Mouse (Mus musculus): ENCODE results near the gene Upk3b.
"Not testable (repeated sequence)": the region's sequence is repeated elsewhere in the genome, so short reads cannot be mapped to it uniquely, and the experiment has no call there.

The Upk3b gene

DNA sequence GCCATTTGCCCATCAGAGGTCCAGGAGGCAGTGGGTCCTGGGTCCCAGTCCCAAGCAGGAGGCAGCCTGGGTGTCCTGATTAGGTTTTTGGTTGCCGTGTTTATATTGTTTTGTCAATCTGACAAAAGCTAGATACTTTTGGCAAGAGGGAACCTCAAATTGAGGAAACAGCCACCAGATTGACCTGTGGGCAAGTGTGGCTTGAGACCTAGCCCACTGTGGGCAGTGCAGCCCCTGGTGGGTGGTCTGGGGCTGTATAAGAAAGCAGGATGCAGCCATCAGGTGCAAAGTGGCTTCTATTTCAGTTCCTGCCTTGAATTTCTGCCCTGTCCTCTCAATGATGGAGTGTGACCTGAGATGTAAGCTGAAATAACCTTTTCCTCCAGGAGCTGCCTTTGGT is 3.0 kb upstream of the Upk3b start:
- no peak for DNase-seq

DNA sequence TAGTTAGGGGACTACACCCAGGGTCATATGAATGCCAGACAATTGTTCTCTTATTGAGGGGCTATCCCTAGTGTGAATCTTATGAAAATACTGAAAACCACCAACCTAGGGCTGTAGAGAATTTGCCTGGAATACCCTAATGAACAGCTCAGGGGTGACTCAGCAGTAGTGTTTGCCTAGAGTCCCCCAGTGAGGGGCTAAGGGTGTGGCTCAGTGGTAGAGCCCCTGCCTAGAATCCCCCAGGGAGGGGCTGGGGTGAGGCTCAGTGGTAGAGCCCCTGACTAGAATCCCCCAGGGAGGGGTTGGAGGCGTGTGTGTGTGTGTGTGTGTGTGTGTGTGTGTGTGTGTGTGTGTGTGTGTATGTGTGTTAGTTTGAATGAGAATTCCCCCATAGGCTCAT is 1.6 kb upstream of the Upk3b start:
- no peak for DNase-seq

DNA sequence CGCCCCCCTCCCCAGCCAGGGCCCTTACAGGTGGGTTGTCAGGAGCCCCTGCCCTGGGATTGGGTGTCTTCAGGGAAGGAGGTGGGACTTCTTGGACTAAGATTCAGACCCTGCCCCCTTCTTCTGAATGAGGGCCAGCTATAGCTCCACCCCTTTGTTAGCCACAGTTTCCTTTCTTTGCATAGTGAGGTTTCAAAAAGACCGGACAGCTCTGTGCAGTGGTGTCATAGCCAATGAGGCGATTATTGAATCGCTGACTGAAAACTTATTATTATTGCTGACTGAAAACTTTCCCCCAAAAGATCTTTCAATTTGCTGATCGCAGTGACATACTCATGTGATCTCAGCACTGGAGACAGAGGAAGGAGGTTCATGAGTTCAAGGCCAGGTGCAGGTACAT is 1.9 kb downstream of the Upk3b start:
- no peak for DNase-seq

DNA sequence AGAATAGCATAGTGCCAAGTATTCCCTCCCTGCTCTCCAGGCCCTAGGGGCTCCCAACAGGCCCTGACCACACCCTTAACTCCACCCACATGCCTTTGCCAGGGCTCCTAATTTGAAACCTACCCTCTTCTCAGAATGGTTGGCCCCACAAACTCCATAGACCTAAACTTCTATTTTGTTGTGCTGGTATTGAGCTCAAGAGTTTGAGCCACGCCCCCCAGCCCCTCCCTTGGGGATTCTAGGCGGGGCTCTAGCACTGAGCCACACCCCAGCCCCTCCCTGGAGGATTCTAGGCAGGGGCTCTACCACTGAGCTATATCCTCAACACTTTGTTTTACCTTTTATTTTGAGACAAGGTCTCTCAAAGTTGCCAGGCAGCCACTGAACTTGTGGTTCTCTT is 3.0 kb downstream of the Upk3b start:
- DNase-seq: no peak

DNA sequence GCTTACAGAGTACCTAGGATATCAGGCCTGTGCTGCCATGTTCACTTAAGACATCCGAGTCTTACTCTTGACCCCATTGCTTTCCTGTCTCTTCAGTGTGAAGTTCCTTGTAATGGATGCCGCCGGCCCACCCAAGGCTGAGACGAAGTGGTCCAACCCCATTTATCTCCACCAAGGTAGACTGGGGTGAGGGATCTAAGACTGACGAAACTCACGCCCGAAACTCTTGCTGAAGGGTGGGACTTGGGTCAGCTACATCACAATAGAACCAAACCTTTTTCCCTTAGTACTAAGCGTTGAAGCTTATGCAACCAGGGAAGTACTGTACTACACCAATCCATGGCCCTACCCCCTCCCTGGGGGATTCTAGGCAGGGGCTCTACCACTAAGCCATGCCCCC is 3.4 kb downstream of the Upk3b start:
- DNase-seq: no peak

DNA sequence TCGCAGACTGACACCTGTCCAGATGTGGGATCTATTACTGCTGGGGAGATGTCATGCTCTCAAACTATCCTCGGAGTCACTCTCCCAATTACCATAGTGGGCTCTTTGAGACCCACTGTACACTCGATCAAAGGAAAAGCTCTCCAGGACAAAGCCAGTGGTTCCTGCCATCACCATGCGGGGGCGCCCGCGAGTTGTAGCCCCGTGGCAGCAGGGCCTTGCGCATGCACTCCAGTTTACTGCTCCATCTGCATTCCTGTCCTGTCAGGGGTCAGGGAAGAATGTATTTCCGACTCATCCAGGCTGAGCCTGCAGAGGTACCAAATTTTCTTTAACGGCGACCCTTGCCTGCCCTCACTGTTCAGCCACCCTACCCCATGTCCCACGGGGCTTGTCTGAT is 6.6 kb downstream of the Upk3b start:
- DNase-seq: no peak

DNA sequence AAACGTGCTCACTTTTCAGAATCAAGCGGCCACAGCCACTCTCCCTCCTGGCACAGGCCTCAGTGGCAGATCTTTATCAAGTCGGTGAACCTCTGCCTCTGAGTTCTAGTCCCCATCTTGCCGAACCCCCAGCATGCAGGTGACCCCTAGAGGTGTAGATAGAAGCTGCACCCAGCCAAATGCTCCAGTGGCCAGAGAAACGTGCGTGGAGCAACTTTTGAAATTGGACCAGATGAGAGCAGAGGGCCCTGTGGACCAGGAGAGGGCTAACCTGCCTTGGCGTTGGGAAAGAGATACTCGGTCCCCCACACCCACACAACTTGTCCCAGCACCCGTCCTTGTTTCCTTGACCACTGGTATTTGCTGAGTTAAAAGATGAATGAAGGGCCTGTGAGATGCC is 7.1 kb downstream of the Upk3b start:
- DNase-seq: peak; percentile 10 to 11

DNA sequence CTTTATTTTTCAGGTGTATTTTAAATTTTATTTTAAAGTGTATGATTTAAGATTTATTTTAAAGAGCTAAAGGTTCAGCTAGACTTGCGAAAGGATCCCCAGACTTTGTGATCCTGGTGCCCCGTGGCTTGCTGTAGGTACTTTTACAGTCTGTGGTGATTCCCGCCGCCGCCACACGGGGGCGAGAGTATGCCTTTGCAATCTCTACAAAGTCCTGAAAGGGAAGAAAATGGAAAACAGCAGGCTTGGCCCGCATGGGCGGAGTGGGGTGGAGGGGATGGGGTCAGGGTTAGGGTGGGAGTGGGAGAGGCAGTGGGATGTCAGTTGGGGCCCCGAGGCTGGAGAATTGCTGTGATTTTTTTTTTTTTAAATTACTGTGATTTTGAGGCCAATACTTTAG is 7.7 kb downstream of the Upk3b start:
- DNase-seq: peak; percentile 84 to 86

DNA sequence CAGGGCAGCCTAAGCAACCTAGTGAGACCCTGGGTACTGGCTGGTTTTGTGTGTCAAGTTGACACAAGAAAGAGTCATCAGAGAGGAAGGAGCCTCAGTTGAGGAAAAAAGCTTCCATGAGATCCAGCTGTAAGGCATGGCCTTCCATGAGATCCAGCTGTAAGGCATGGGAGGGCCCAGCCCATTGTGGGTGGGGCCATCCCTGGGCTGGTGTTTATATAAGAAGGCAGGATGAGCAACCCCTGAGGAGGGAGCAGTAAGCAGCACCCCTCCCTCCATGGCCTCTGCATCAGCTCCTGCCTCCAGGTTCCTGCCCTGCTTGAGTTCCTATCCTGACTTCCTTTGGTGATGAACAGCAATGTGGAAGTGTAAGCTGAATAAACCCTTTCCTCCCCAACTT is 10.2 kb downstream of the Upk3b start:
- DNase-seq: not testable (repeated sequence)

DNA sequence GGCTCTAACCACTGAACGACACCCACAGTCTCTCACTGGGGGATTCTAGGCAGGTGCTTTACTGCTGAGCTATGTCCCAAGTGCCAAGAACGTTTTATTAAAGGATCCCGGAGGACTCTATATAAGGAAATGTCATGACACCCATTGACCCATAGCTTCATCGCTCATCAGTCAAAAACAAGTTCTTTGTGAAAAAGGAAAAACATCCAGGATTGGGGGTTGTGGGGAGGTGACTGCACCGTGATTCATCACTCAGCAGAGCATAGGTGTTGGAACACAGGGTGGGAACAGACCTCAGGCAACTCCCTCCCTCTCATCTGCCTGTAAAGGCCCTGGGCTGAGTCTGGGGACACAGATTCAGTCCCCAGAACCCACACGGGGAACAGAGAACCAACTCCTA is 11.6 kb downstream of the Upk3b start:
- DNase-seq: no peak

DNA sequence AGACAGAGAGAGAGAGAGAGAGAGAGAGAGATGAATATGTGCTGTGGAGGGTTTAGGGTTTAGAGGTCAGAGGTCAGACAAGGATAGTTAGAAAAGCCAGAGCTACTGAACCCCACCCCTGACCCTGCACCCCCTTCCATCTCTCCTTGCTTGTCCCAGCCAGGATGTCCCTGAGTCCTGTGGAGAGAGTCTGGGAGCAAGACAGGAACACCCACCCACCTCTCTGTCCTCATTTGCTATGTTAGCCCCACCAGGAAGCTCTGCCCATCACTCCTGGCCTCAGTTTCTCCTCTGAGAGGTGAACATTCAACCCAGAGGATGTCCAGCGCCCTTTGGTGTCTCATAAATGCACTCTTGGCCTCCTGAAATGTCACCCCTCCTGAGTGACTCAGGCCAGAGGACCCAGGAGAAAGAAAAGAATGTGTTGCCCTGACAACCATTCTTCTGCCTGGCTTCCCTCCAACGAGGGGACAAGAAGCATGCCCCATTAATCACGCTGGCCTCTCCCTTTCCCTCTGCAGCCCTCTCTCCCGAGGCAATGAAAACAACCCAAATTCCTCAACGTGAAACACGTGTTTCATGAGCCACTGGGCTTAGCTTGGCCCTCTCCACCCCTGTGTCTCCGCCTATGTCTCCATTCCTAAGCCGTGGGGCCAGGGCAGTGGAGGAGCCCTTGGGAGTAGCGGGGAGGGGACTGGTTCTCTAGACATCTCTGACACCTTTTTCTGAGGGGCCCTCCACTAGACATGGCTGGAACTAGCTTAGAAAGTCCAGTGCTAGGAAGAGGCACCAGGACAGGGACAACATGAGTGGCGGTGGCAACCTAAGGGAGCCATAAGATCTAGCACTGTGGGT is 13.2 kb downstream of the Upk3b start:
- DNase-seq: no peak

DNA sequence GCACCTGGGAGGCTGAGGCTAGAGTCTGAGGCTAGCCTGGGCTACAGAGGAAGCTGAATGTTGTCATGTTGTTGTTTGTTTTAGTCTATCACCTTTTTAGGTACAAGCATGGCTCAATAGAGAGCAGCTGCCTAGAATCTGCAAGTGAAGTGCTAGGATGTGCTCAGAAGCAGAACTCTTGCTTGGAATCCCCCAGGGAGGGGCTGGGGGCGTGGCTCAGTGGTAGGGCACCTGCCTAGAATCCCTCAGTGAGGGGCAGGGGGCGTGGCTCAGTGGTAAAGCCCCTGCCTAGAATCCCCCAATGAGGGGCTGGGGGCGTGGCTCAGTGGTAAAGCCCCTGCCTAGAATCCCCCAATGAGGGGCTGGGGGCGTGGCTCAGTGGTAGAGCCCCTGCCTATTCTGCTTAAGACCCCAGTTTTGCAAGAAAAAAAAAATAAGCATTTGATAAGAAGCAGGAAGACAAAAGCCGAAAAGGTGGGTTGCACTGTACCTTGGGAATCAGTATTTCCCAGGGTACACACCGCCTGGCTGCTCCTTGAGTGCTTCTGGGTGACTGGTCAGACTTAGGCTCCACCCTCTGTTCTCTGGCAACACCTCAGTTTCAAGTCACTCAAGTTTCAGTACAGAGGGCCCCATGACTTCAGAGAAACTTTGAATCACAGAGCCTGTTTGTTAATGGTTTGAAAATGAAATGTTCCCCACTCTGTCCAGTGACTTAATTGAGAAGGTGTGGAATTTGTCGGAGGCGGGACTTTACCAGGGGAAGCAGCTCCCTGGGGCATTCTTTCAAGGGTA is 14.8 kb downstream of the Upk3b start:
- DNase-seq: no peak

DNA sequence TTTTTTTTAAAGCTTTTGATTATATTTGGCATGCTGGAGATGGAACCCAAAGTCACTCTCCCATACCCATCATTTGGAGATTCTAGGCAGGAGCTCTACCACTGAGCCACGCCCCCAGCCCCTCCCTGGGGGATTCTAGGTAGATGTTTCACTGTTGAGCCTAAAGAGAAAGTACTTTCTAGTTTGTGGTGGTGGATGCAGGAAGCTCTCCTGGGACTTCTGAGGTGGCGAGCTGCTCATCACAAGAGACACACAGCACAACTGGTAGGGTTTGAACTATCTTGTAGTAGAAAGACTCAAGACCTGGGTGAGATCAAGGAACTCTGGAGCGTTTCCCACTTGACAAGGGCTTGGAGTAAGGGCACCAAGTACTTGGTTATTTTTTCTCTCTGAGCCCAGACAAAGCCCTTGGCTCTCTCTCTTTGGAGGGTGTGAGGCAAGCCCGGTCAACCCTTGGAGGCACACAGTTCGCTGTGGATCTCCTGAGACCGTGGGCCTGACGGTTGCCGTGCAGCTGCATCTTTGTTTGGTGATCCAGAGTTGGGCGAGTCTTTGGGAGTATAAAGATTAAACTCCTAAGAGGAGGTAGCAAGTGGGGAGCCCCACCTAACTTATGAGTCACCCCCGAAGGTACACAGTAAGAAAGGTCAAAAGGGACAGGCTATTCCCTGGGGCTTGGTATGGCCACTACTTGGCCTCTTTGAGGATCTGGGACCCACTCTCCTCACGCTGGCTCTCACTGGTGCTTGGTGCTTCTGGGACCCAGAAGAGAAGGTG is 16.2 kb downstream of the Upk3b start, which contains the start of gene Upk3bl:
TSS of gene Upk3bl (plus strand) at position 192 of the 777 bp plus-strand sequence.
- no peak for DNase-seq

DNA sequence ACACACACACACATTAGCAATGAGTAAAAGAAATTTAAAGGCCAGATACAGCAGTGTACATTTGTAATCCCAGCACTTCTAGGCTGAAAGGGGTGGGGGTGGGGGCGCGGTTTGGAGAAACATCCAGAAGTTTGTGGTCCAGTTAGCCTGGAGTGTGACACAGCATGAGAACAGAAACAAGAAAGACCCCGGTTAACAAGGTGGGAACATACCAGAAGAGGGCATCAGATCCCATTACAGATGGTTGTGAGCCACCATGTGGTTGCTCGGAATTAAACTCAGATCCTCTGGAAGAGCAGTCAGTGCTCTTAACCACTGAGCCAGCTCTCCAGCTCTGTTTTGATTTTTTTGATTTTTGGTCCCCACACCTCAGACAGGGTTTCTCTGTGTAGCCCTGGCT is 17.8 kb downstream of the Upk3b start:
- DNase-seq: no peak

DNA sequence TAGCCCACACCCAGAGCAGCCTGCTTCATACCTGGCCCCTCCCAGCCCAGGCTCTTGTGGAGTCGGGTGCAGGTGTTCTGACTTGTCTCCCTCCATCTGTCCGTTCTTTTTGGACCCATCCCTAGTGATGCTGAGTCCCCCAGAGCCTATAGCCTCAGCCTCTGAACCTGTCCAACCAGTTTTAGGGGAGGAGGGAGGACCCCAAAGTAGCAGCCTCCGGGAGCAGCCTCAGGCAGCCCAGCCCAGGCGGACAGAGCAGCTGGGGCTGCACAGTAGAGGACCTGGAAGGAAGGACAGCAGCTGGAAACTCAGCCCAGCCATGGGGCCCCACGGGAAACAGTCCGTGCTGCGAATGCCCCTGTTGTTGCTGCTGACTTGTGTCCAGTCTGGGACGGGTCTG is 18.8 kb downstream of the Upk3b start:
- no peak for DNase-seq

DNA sequence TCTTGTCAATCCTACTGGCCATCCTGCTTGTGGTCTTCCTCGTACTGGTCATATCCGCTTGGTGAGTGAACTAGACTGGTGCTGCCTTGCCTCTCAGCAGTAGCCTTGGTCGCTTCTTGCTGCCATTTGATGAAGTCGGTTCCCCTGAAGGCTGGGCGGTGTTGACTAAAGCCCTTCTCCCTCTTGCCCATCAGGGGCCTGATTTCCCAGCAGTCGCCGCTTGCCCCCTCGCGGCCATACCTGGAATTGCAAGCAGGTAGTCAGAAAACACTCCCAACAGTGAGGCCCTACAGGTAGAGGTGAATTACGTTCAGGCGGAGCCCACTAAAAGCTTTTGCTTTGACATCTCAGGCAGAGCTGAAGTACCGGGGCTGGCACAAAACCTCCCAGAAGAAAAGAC is 23.3 kb downstream of the Upk3b start:
- peak; percentile 70 to 78 for DNase-seq

DNA sequence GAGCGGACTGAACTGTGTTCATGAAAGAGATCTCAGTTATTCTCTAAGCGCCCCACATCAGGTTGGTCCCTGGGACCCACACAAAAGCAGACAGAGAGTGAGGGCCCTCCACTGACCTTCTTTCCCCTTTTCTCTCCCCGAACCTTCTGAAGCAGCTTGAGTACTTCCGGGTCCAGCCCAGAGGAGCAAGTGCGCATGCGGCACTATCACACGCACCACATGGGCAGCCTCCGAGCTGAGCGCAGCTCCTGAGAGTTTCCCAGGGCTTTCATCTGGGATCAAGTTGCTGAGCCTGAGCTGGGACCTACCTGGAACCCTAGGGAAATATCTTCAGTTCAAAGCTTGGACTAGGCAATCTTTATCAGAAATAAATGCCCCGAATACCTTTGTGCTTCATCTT is 25.6 kb downstream of the Upk3b start:
- DNase-seq: no peak

DNA sequence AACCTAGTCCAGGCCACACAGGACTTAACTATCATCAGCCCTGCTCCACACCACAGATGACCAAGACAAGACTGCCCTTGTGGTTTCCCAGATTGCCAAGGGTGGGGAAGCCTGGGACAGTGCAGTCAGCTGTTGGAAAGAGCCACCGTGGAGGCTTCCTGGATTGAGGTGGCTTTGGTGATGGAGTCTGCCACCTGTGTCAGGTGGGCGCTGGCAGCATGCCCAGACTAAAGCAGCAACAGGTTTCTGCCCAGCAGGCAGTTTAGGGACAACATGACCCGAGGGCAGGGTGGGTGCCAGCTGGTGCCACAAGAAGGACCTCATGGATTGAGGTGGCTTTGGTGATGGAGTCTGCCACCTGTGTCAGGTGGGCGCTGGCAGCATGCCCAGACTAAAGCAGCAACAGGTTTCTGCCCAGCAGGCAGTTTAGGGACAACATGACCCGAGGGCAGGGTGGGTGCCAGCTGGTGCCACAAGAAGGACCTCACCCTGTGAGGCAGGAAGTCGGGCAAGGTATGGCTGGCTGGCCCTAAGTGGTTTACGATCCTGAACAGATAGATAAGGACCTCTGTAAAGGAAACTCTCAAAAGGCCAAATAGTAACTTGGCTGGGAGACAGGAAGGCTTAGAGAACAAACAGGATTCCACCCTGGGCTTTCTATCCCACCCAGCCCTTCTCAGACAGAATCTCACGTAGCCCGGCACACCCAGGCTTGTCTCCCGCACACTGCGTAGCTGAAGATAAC is 28.3 kb downstream of the Upk3b start:
- not testable (repeated sequence) for DNase-seq

DNA sequence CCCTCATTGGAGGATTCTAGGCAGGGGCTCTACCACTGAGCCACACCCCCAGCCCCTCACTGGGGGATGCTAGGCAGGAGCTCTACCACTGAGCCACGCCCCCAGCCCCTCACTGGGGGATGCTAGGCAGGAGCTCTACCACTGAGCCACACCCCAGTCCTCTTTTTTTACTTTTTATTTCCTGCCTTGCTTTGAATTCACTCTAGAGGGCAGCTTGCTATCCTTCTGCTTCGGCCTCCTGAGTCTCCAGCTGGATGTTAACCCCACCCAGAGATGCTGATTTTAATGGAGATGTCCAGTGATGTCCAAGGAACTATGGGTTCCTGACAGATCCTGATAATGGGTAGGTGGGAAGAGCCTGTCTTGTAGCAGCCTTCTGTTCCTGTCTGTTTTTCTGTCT is 31.1 kb downstream of the Upk3b start:
- no peak for DNase-seq

DNA sequence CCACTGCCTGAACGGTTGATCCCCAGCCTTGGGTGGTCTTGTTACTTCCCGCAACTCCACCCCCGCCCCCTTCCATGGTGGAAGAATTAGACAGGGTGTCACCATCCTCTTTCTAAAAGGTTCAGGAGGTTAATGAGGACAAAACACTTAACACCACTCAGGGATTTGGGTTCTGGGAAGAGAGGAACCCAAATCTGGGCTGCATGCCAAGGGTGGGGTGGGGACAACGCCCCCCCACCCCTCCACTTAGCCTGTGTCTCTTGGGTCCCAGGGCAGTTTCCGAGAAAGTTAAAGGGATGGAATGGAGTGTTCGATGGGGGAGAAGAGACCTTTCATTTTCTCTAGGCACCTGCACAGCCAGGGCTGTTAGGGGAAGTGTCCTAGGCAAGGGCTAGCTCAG is 34.8 kb downstream of the Upk3b start:
- no peak for DNase-seq

DNA sequence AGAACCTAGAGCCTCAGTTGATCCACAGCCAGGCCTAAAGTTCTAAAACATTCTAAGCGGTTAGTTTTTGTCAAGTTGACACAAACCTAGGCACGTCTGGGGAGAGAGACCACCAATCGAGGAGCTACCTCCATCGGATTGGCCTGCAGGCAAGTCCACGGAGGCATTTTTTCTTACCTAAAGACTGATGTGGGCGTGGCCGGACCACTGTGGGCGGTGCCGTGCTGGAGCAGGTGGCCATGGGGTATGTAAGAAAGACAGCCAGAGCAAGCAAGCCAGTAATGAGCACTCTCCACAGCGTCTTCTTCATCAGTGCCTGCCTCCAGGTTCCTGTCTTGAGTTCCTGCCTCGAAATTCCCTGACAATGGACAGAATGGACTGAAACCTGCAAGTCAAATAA is 35.2 kb downstream of the Upk3b start:
- DNase-seq: no peak

DNA sequence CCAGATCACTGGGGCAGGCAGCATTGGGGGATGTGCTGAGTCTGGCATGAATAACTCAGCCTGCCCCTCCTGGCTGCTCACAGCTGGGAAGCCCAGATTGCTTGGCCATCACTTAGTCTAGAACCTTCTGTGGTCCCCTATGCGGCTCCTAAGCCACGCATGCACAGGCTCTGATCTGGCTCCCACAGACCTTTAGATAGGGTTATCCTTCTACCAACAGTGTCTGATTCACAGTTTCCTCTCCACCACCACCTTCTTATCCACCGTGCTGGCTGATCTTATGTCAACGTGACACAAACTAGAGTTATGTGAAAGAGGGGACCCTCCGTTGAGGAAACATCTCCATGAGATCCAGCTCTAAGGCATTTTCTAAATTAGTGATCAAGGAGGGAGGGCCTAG is 36.8 kb downstream of the Upk3b start:
- no peak for DNase-seq

DNA sequence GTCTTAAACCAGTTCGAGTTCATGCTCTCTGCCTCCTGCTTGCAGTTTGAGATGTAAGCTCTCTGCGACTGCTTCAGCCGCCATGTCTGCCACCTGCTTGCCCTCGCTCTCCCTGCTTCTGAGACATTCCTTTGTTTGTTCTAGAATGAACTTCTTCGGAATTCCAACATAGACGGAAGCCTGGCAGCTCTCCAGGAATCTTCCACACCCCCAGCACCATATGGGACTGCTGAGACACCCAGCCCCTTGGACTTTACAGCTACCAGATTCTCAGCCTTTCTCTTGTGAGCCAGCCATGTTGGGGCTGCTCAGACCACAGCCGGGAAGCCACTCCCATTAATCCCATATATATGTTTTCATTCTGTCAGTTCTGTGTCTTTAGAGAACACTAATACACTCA is 38.0 kb downstream of the Upk3b start:
- DNase-seq: no peak

Data from cerebellum, postnatal 36 days (tissue).